Mouse (Mus musculus) activated CD4-positive, CD25-positive, alpha-beta regulatory T cell, adult 4 months (primary cell): ENCODE measurements around the gene Gm16485. TPM values are rescaled to one million over a fixed set of nuclear protein-coding genes. Genes with fewer than 3 reads are reported as not detected.

Experiments used
- ATAC-seq: one replicate; pipeline ENCODE4 v1.8.0; 2017
- polyA plus RNA-seq, 2 experiments: library from polyadenylated mRNA; unstranded; fragments of 100-300 nt; shearing (Covaris generic); gene quantifications; one replicate each; pipeline ENCODE4 v1.2.1; 2017

Gm16485 gene
- polyA plus RNA-seq, result under 1 TPM in 1 of 2 experiments, not detected in 1; 0.11 TPM

GRCm38 (mm10) chr9:8971491-8971890 is at the start of gene Gm16485:
Gm16485 (plus strand) TSS chr9:8971791.
- ATAC-seq, result no peak

GRCm38 (mm10) chr9:8927561-8927960 is 44.0 kb upstream of the Gm16485 start:
- no peak for ATAC-seq

- ATAC-seq, result no peak
These were observed 33.8 kb upstream of the Gm16485 start for GRCm38 (mm10) chr9:8937753-8938152.

- no peak for ATAC-seq
These were observed 18.3 kb upstream of the Gm16485 start for GRCm38 (mm10) chr9:8953306-8953705.

- no peak for ATAC-seq
These were observed 7.0 kb upstream of the Gm16485 start for GRCm38 (mm10) chr9:8964512-8965133.

- ATAC-seq, result no peak
These were observed 1.4 kb upstream of the Gm16485 start for GRCm38 (mm10) chr9:8970240-8970639.

GRCm38 (mm10) chr9:8977775-8978174 is 6.2 kb downstream of the Gm16485 start:
- no peak for ATAC-seq

GRCm38 (mm10) chr9:8982315-8982714 is 10.7 kb downstream of the Gm16485 start:
- no peak for ATAC-seq

- no peak for ATAC-seq
These were observed 24.9 kb downstream of the Gm16485 start for GRCm38 (mm10) chr9:8996494-8996893.

- ATAC-seq, result no peak
These were observed 29.6 kb downstream of the Gm16485 start for GRCm38 (mm10) chr9:9001170-9001569.

GRCm38 (mm10) chr9:9015108-9015507 is 43.5 kb downstream of the Gm16485 start:
- ATAC-seq, result no peak

Other genes with a start within 250 kb of the Gm16485 start
- under 1 TPM in 1 of 2 experiments, not detected in 1; 0.16 TPM for gene Pgr, start 72.0 kb upstream of the Gm16485 start, polyA plus RNA-seq